Mouse (Mus musculus) kidney, adult 2 months (tissue): ENCODE data around the gene Ch25h.

Source experiments
- CTCF ChIP-seq: fragments of 200-500 bp; conservative IDR thresholded peaks from 2 replicates; pipeline ENCODE4 v1.5.1; 2011; ENCODE audit warnings: low read depth, mild to moderate bottlenecking, control low read depth, low read length, moderate library complexity, mixed read lengths; ENCODE audit not compliant: insufficient read depth, insufficient read length
- POLR2A ChIP-seq: fragments of 200-500 bp; IDR thresholded peaks from one replicate; pipeline ENCODE4 v1.6.1; 2011; ENCODE audit warnings: low read depth, low read length, control low read depth

- no peak for TF ChIP-seq POLR2A
- TF ChIP-seq CTCF: no peak
Observed at GRCm38 (mm10) chr19:34435197-34435611, 39.8 kb downstream of the Ch25h start.
